Mouse (Mus musculus) frontal cortex, postnatal 25 days (tissue): ENCODE results near the gene Gramd4.
"Not testable (repeated sequence)": the region's sequence is repeated elsewhere in the genome, so short reads cannot be mapped to it uniquely, and the experiment has no call there.

Source experiments
- DNase-seq, 2 experiments: peaks; one replicate each; pipeline ENCODE4 v3.0.0; 2022; ENCODE audit warnings: low spot score in 2 of 2

The Gramd4 gene

DNA sequence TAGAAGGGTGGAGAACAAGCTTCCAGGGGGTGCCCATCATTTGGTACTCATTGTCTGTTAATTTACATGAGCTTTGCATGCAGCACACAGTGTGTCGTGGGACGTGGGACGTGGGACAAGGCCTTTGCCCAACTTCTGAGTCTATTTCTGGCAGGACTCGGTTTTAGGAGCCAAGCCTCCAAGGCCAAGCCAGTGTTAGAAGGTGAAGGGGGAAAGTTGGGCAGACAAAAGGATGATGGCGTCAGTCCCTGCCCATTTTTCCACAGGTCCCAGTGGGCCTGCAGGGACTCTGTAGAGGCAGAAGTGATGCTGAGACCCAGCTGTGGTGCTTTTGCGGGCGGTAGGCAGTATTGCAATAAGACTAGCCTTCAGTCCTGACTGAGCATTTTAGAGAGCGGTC, 33.1 kb downstream of the Gramd4 start:
- DNase-seq: no peak

DNA sequence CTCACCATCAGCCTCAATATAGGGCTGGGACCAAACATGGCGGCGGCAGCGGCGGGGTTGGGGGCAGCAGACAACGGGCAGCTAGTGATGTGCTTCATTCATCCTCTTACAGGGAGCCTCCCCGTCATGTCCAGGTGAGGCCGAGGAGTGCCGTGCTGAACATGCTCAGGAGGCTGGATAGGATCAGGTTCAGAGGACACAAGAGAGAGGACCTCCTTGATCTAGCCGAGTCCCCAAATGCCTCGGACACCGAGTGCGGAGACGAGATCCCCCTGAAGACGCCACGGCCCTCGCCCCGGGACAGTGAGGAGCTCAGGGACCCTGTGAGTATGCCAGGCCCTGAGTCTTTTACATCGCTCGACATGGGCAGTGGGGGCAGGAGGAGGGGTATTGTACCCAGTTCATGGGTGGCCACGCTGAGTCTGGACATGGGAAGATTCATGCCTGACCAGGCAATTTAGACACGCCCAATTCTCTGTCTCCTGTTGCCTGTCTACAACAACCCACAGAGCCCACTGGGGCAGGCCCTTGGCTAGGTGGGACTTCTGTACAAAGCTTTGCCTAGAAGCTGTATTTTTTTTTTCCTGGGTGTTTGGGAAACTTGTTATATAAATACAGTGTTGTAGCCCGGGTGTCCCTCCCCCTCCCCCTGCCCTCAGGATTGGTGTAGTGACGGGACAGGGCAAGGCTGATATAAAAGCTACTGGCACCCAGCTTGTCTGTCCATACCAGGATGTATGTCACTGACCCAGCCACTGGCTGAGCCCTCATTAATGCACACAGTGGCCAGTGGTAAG, 33.9 kb downstream of the Gramd4 start:
- no peak for DNase-seq

DNA sequence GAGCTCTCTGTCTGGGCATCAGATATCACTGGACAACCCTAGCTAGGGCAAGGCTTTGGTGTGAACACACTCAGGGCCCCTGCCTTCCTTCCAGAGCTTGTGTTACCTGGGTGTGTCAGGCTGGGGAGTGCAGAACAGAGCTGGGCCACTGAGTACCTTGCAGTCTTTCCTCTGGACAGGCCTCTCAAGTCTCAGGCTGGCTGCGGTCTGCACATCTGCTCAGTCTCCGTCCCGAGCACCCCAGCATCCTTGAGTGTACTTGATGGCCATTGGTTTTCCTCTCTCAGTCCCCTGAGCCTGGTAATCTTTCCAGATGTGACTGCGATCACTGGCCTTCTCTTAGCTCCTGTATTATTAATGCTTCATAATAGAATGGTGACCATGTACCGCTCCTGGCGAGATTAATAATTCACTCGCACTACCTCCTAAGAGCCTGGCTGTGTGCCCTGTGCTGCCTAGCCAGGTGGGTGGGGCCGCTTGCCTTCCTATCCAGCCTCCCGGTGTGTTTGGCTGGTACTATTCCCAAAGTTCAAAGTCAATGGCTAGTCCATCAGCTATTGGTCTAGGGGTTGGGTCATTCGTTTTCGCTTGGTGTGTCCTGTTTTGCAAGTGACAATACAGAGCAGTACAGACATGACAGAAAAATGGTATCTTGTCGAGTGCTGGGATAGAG, 34.6 kb downstream of the Gramd4 start:
- DNase-seq: no peak

DNA sequence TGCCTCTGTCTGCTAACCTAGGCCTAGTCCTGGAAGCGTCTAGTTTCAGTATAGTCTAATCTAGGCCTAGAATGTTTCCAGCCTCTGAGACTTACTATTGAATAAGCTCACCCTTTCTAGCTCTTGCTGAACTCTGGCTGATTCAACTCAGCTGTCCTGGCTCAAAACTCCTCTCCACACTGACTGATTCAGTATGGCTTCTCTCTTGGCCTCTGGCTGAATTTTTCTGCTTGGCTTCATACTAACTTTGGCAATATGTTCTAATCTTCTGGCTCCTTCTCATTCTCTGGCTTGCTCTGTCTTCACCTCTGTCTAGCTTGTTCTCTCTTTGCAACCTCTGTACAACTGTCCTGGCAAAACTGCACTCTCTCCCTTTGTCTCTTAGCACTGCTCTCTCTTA, 35.7 kb downstream of the Gramd4 start:
- DNase-seq: no peak

DNA sequence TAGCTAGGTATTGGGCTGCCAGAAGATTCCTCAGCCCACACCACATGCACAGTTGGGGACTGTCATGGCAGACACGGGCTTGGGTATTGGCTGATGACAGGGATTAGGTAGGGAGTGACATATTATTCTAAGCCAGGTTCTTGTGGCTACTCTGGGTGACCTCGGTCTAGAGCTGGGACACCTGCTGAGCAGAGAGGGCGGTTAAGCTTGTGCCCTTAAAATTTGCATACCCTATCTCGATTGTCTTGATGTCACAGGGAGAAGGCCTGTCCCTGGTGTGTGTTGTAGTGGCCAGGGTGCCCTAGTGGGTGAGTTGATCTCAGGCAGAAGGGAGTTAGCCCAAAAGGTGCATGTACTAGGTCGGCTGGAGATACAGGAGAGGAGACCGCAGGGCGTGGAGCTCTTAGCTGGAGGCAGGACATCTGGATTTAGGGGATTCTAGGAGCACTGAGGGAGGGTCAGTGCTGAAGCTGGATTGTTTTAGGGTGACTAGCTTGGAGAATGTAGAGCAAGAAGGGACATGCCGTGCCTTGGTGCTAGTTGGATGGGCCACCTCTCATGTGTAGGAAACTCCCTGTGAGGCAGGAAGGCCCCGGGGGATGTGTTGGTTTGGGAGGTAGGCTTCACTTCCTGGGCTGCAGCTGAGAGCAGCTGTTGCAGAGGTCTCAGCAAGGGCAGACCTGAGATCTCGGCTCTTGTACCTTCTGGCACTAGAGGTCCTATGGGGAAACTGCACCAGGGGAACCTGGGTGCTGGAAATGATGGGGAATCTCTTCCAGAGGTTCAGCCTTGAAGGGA, 37.0 kb downstream of the Gramd4 start:
- no peak for DNase-seq

DNA sequence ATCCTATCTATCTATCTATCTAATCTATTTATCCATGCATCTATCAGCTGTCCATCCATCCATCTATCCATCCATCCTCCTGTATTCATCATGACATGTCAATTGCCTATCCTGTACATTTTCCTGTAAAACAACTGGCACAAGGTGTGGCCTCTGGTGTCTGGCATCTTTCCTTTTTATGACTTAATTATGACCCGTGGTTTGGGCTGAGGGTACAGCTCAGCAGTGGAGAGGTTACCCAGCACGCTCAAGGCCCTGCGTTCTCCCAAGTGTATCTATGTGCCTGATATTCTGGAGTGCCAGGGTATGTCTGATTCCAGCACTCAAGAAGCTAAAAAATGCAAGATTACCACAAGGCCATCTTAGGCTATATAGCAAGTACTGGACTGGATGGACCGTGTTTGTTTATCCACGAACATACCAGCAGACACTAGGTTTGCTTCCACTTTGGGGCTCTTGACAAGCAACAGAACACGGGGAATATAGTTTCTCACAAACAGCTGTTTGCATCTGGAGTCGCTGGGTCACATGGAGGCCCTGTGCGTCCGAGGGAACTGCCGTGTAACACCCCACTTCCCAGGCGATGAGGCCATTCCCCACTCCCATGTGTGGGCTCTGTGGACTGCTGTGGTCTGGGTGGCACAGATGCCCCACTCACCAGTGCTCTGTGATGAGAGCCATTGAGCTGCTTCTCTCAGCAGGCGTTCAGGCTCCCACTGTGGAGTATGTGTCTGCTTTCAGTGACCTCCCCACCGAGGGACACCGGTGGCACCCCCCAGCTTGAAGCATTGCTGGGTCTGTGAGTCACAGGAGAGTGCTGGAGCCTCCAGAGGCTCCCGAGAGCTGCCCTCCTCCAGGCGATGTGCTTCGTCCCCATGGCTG, 38.5 kb downstream of the Gramd4 start:
- DNase-seq: no peak

DNA sequence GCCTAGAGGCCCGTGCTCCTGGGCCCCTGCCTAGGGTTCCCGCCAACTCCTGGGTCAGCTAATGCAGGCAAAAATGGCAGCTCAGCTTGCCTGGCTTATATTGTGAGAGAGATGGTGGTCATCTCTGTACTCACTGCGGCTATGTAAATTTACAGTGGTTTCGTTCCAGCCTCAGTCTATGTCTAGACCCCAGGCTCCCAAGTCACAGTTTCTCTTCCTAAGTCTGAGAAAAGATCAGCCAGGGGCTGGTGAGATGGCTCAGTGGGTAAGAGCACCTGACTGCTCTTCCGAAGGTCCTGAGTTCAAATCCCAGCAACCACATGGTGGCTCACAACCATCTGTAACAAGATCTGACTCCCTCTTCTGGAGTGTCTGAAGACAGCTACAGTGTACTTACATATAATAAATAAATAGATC, 39.1 kb downstream of the Gramd4 start:
- not testable (repeated sequence) for DNase-seq

DNA sequence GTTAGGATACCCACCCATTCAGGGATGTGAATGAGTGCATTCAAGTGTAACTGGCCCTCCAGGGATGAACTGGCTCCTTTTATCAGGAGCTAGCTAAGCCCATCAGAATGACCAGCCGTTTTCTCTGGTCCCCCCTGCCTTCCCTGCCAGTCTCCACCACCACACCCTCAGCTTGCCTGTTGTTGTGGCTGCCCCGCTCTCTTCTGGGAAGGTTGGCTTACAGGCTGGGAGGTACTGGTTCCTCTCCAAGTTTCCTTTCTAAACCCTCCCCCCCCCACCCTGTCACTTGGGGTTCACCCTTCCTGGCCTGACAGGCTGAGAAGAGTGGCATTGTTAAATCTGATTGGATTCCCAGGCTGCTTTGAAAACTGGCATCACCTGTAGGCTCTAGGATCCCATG, 40.4 kb downstream of the Gramd4 start:
- DNase-seq: no peak

DNA sequence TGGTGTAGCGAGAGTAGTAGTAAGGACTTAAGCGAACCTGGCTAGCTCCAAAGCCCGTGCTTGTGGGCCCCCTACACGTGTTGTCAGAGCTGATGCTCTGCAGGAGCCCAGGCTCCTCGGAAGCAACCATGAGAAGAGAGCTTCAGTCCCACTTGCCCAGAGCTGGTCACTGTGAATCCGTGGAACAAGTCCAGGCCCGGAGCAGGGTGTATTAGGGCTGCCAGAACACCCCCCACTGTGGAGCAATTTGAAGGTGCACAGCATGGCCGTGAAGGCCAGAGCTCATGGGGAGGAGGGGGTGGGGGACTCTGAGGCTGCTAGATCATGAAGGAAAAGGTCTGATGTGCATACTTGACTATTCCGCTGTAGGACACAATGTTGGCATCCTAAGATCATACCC, 44.1 kb downstream of the Gramd4 start:
- no peak for DNase-seq

DNA sequence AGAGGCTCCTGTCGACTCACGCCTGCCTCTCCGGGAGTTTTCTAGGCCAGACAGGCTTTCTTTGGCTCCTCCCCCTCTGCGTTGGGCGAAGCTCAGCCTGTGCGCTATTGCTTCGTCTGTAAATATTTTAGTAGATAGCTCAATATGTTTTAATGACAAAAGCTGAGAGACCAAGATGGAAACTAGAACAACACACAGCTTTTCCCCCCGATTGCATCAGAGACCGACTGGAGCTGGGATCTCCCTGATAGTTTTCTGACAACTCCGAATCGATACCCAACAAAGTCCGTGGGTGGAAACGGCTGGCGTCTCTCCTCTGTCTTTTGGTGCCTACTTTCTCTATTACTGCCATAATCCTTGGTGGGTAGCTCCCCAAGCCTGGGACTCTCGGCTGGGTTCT, 44.8 kb downstream of the Gramd4 start:
- no peak for DNase-seq

DNA sequence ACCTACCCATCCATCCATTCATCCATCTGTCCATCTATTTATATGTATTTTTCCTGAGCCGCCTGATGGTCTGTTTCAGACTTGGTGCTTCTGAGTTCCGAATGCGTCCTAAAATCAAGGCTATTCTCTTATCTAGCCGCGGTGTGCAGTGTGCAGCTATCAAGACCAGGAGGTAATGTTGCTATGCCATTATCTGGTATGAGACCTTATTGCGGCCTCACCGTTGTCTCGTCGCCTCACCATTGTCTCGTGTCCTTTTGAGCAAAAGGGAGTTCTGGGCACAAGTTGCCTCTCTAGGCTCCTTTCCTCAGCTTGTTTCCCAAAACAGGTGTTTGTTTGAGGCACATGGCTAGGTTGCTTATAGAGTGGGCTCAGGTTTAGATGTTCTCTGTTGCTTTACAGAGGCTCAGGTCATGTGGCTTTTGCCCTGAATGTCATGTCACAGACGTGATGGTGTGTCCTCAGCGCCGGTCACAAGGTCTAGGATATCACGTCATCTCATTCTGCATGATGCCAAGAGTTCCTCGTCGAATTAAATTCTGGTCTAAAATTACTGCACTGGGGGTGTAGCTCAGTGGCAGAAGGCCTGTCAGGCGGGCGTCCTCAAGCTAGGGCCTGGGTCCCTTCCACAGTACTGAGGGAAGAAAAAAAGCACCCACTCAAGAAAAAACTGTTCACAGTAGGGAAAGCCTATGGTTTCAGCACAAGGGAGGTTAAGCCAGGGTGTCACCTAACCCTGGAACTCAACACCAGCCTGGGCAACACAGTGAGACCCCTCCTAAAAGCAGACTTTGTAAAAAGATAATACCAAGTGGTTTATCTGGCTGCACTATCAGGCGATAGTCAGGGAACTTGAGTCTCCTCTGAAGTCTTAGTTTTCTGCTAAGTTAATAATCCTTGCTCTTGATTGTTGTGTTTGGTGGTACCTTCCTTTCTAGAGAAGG, 47.2 kb downstream of the Gramd4 start:
- DNase-seq: no peak

DNA sequence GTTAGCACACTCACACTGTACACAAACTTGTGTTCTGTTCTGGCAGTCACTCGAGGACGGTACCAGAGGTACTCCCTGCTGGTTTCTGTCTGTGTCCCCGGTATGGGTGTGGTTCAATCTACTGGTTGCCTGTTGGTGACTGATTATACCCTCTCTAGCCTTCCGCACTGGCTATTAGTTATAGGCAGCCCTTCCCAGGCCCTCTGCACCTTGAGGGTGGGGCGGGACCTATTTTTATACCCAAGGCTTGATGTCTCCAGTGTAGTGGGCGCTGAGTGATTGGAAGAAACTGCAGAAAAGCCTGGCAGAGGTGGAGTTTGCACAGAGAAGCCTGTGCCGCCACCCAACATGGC, 47.8 kb downstream of the Gramd4 start:
- no peak for DNase-seq

DNA sequence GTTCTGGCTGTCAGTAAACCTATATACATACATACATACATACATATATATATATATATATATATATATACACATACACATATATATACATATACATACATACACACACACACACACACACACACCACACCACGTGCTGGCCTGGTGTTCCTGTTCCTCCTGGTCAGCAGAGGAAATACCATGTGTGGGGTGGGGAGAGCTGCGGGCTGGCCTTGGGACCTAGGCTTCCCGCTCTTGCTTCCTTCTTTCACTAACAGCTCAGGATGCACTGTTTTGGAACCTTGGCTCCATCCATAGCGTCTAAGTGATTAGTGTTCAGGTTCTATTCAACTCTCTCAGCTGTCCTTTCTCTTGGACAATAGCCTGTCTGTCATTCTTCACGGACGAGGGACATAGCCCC, 48.3 kb downstream of the Gramd4 start:
- no peak for DNase-seq

DNA sequence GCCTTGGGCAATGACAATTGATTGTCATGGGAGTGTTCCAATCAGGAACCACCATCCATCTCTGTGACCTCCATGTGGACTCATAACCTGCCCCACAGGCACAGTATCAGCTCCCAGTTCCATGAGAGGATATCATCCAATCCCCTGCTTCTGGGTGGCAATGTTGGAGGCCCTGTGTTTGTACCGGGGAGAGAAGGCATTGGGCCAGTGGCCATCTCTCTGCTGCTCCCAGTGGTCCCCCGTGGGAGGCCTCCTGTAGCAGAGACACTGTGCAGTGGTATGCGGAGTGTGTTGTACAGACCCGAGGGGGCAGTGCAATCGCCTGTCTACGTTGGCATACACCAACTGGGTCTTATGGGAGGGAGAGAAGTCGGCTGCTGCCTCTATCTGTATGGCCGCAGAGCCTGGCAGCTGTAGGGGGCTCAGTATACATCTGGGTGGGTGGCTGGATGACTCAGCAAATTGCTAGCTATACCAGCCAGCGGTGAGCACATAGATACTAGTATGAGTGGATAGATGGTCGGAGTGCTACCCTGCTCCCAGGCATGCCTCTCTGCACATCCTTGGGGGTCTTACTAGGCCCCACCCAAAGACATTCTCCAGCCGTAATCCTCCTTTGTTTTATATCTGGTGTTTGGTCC, 50.5 kb downstream of the Gramd4 start:
- no peak for DNase-seq

DNA sequence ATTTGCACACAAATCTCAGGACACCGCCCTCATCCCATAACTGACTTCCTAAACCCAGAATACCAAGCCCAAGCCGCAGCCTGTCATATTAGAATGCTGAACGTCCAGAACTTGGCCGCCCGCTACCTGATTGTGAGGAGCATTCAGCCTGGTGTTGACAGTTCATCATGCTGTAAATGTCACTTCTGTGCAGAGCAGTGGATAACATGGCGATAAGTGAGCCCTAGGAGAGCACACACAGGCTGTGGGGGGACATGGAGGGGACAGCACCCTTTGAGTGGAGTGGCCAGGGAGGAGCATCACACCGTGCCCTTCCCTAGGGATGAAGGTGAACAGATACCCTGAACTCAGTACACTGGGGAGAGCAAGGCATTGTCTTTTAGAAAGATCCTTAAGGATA, 51.8 kb downstream of the Gramd4 start:
- no peak for DNase-seq

DNA sequence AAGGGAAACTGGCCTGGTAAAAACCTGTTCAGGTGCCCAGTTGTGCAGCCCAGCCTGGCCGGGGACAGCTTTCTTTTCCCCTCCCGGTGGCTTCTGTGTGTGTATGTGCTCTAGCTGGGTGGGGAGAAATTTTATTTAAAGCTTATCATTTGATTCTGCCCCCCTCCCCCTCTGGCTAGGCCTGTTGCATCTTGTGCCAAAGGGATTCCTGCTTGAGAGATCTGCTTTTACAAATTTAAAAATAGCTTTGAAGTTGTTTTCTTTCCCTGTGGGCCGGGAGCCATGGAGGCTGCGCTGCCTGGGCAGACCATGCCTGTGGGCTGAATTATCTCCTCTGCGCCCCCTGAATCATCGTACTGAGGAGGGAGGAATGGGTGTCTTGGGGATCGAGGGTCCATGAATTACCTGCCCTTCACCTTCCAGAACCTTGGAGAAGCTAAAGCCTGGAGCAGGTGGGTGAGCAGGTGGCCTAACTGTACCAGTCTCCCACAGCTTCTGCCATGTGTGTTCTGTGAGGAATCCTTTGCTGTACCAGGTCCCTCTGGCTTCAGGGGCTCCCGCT, 52.2 kb downstream of the Gramd4 start:
- DNase-seq: peak; percentile 34 to 40

DNA sequence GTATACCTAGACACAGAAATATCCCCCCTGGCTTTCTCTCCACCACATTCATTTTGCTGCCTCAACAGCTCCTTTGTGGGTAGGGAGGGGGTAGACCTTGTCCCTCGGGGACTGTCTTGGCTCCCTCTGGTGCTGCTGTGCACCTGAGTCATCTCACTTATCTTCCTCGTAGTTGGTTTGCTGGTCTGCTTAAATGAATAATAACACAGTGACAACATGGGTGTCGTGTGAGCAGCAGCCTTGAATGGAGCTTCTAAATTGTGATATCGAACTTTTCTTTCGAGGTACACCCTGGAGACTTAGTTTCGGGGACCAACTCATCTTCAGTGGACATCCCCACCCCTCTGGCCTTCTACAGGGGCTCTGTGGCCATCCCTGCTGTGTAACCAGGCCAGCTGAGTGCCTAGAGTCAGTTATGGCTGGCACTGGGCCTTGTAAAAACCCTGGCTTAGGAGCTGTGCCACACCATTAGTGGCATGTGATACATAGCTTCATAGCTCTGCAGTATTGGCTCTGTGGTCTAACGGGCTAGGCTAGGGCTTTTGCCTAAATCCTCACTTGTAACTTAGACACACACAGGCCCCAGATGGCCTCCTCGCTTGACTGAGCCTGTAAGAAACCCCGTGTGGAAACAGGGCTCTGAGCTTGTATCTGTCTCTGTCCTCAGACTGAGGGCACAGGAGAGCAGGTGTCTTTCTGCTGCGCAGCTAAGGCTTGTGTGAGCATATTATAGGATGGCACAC, 53.0 kb downstream of the Gramd4 start:
- DNase-seq: no peak

DNA sequence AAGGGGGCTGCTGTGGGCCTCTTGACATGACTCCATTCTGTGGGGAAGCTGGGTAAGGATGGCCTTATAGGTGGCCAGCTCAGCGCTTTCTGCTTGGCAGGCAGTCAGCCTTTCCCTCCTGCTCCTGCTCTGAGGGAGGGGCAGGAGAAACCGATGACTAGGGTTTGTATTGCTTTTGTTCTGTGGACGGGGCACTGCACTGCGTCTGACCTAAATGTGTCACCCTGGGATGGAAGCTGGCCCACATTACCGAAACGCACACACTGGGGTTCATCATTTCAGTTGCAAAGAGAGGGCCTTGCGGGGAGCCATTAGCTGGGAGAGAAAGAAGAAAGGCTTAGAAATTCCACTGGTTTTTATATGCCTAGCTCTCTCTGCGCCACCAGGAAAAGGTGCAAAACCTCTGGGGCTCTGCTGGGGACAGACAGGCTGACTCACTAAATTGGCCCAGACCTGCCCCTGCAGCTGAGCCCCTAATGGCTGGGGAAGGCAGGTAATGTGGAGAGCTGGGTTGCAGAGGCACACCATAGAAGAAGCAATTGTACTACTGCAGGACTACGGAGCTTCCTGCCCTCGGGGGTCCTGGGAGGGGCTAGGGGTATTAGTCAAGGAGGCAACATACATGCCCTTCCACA, 55.3 kb downstream of the Gramd4 start:
- DNase-seq: no peak

DNA sequence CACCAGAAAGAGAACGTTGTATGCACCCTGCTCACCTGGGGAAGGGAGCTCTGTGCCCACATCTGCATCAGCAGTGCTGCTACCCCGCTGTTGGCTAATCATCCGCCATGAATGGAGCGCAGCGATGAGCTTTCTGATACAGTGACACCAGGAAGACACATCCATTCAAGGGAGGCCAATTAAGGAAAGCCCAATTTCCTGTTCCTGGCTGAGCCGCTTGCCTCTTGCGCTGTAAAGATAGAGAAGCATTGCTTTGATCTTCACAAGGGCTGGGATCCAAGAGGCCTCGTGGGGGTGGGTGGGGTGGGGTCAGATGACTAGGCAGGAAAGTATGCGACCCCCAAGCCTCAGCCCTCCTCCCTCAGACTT, 55.8 kb downstream of the Gramd4 start:
- DNase-seq: no peak
